In the genomic region with DNA sequence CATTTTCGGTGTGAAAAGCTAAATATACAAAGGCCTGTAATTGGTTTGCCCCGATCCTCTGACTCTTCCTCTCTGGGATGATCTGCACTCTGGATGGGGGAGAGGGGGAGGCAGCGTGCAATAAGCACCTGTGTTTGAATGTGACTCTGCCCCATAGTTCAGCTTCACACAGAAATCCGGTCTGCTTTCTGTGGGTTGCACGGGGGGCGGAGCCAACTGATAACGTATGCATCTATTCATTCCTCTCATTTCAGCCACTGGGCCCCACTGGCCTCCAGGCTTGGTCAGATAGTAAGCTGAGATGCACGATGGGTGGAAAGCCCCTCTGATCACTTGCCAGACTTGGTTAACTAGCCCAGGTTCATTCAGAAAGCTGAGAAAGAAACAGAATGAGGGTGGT, we compare ENCODE assay signal across 11 mouse cellular contexts.
A peak's percentile ranks its signal among the peaks of the same experiment; 100 is the strongest.
DNase-seq lines count a peak whose midpoint lies in the region; ATAC-seq and TF ChIP-seq lines count a peak whose summit lies in the region.
"Had no signal": no experiment of that assay in that cellular context is flagged by ENCODE, and none has a peak within 500 bp of the region (broad histone marks: within the 10 kb centered on the region; RNA-seq: fewer than 3 reads in every experiment).

No protein-coding gene starts in this region.

- ATAC-seq in lung, embryonic 14.5 days (ENCODE audit: insufficient read depth): no peak
- ATAC-seq: hindbrain, postnatal 0 days had no signal

- 18% methylated on average over 8 of the region's 8 CpGs for WGBS in lung, embryonic 14.5 days
- WGBS in lung, adult 2 months: 26% methylated on average over 8 of the region's 8 CpGs

- DNase-seq in lung, embryonic 14.5 days: peak; percentile 65
- no peak for DNase-seq in lung, postnatal 10 days
- DNase-seq in adipocyte (ENCODE audit: low spot score): peak; percentile 66
- peak; percentile 75 for DNase-seq in induced T-regulatory cell, adult 2 months (ENCODE audit: low read depth)
- peak; percentile 82 for DNase-seq in thymus, postnatal 0 days (ENCODE audit: low spot score)
- DNase-seq in left cerebral cortex, postnatal 25 days (ENCODE audit: low spot score in 2 of 2): no peak
- no peak for DNase-seq in lung, adult 2 months
- no peak for DNase-seq in kidney, postnatal 4 days
- DNase-seq: gastrocnemius, postnatal 10 days had no signal

- TF ChIP-seq POLR2A in lung, adult 2 months (IDR thresholded peaks at IDR 0.05; ENCODE audit: borderline replicate concordance, extremely low read depth, low read depth, low read length): no peak

- no peak overlapping the region for H3K4me2 ChIP-seq in lung, embryonic 14.5 days

- H3K27ac ChIP-seq in lung, embryonic 14.5 days (ENCODE audit: low read depth): peak overlapping the region; percentile 39; the same call in 1 of the 2 replicates
- H3K27ac ChIP-seq: hindbrain, postnatal 0 days had no signal

- peaks cover 18% of the 10 kb centered on the region for H3K4me1 ChIP-seq in lung, embryonic 14.5 days (ENCODE audit: insufficient read depth)
- H3K4me1 ChIP-seq in lung, adult 2 months (ENCODE audit: control insufficient read depth, insufficient read depth, low read length): no peaks in the 10 kb centered on the region

- H3K4me3 ChIP-seq in lung, embryonic 14.5 days (ENCODE audit: low read depth, low read length): no peak overlapping the region
- H3K4me3 ChIP-seq in lung, adult 2 months (replicated peaks; ENCODE audit: extremely low read depth, low read depth, low read length): no peak overlapping the region

- no peaks in the 10 kb centered on the region for H3K36me3 ChIP-seq in lung, embryonic 14.5 days (ENCODE audit: insufficient read depth)
- H3K36me3 ChIP-seq: G1E had no signal

- no peaks in the 10 kb centered on the region for H3K27me3 ChIP-seq in lung, embryonic 14.5 days (ENCODE audit: insufficient read depth, low read length)

- intact Hi-C loops in left cerebral cortex, postnatal 25 days (cut with DNase I): no loop called here

- H3K9ac ChIP-seq in lung, embryonic 14.5 days: no peak overlapping the region

- H3K9me3 ChIP-seq in lung, embryonic 14.5 days (ENCODE audit: low read depth, low read length): no peaks in the 10 kb centered on the region

- no peak for TF ChIP-seq CTCF in lung, embryonic 14.5 days (IDR thresholded peaks at IDR 0.05; ENCODE audit: low read depth)
- no peak for TF ChIP-seq CTCF in lung, adult 2 months (IDR thresholded peaks at IDR 0.05; ENCODE audit: insufficient read depth, low read length)

Comparison
In these comparisons a context has a peak if more than half of its experiments do, and no peak if none do; other contexts are left out.
1. DNase-seq: peak in lung, embryonic 14.5 days (single experiment), adipocyte (single experiment), induced T-regulatory cell, adult 2 months (single experiment) and thymus, postnatal 0 days (single experiment); none in lung, postnatal 10 days (single experiment), left cerebral cortex, postnatal 25 days (0 of 2), lung, adult 2 months (single experiment) and kidney, postnatal 4 days (0 of 2).